Mouse (Mus musculus): ENCODE measurements at regions not wholly inside any gene's neighbourhood (a gene's known extent, or its start where the extent isn't known, plus 50 kb on each side); places are given as distances from the start of the nearest gene placed in this dataset.

DNA sequence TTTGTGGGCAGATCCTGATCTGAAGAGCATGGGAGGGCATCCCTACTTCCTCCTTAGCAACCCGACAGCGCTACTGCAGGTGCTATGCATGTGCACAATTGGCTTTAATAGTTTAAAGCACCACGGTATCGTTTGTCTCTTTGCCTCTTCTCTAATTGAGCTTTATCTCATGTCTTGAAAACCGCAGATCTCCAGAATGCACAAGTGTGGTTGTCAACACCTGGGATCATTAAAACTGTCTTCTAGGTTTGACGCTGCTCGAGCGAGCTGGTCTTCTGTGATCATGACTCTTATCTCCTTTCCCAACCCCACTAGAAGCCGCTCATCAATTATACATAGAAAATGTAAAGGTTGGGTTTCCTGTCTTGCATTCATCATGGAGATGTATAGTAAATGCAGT lies 268.7 kb upstream of the Tas2r119 start:
- TF ChIP-seq POLR2A (IDR thresholded peaks at IDR 0.05; ENCODE audit: low read depth, low read length): no peak
- no peak for TF ChIP-seq CTCF (IDR thresholded peaks at IDR 0.05; ENCODE audit: extremely low read depth, insufficient read depth, insufficient read length, insufficient replicate concordance)
